Mouse (Mus musculus) liver, adult 2 months (tissue): Measurements from ENCODE around the gene Hist1h4h.

Experiments
- CTCF ChIP-seq: fragments of 200-500 bp; IDR thresholded peaks from 2 replicates; pipeline ENCODE4 v1.5.1; 2011; ENCODE audit warnings: low read depth, low read length, control low read depth
- POLR2A ChIP-seq: fragments of 200-500 bp; IDR thresholded peaks from 2 replicates; pipeline ENCODE4 v1.6.1; 2011; ENCODE audit warnings: low read length, control low read depth; ENCODE audit not compliant: insufficient read depth; ENCODE audit errors: extremely low read depth

DNA sequence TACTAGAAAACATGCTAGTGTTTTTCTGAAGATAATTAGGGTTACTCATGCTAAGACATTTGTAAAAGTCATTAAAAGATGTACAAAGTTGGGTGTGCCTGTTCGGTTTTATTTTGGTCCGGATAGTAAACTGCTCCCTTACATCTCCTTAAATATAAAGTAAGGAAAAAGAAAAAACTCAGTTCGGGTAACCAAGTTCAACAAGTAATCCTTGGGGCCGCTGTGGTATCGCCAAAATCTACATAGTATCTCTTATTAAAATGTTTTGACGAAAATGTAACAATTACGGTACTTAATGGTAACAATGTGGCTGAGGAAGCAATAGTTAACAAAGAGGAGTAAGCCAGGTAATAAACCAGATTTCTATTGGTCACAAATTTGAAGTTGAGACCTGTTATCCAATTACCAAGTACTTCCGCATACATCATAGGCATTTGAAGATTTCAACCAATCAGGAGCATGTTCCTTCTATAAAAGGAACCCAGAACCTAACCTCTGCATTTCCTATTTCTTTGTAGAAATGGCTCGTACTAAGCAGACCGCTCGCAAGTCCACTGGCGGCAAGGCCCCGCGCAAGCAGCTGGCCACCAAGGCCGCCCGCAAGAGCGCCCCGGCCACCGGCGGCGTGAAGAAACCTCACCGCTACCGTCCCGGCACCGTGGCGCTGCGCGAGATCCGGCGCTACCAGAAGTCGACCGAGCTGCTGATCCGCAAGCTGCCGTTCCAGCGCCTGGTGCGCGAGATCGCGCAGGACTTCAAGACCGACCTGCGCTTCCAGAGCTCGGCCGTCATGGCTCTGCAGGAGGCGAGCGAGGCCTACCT is 13.3 kb downstream of the Hist1h4h start, which contains the start of gene Hist1h3f:
- no peak for TF ChIP-seq CTCF
- peak; percentile 81 for TF ChIP-seq POLR2A
